Mouse (Mus musculus): ENCODE data around the gene Rasl12.

DNA sequence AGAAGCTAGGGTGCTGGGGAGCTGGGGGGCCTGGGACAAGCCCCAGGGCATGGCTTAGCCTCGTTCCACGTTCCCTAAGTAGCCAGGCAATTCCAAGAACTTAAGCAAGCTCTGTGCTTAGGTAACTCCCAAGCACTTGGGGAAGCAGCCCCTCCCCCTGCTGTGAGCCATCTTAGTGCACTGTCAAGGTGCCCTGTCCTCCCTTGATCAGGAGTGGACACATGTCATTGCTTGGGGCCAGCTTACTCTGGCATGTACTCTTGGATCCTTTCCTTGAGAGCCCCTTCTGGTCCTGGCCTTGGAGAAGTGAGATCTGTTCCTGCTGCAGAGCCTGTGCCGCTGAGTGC lies 15.6 kb upstream of the Rasl12 start:
- TF ChIP-seq CTCF (conservative IDR thresholded peaks at IDR 0.05; ENCODE audit: low read length) (no peak), NANOG (IDR thresholded peaks at IDR 0.05; ENCODE audit: borderline replicate concordance, low read length) (no peak)
